Mouse (Mus musculus) cerebellum, adult 2 months (tissue): ENCODE data around the gene Fam83g.

Experiments
- CTCF ChIP-seq: fragments of 200-500 bp; IDR thresholded peaks from 2 replicates; pipeline ENCODE4 v1.5.1; 2011; ENCODE audit warnings: low read depth, mild to moderate bottlenecking, control low read depth, low read length, moderate library complexity, borderline replicate concordance; ENCODE audit not compliant: insufficient read depth
- POLR2A ChIP-seq: fragments of 200-500 bp; IDR thresholded peaks from 2 replicates; pipeline ENCODE4 v1.6.1; 2011; ENCODE audit warnings: low read length, control low read depth, borderline replicate concordance; ENCODE audit not compliant: insufficient read depth

DNA sequence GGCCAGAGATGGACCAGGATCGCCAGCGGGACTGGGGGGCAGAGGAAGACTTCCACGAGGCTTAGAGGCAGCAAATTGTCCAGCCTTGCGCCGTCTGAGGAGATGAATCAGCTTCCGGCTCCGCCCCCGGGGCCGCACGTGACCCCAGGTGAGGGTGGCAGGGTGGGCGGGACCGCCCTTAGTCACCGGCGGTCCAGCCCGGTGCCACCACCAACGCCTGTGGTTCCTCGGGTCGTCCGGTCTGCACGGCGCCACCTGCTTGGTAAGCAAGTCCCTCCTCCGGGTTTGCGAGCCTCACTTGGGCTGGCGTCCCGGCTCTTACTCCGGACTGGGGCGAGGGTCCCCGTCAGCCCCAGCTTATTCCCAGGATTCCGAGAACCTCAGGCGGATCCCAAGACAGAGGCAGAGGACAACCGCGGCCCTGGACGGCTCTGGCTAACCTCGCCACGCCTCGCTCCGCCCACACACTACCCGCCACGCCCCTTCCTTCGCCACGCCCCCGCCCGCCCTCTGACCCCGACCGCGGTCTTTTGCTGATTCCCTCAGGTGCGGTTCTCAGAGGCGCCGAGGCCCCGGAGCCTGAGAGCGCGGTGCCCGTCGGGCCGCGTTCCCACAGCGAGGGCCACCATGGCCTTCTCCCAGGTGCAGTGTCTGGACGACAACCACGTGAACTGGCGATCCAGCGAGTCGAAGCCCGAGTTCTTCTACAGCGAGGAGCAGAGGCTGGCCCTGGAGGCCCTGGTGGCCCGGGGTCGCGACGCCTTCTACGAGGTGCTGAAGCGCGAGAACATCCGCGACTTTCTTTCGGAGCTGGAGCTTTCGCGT is at the start of gene Fam83g:
- TF ChIP-seq CTCF (no peak), POLR2A (no peak)
